Mouse (Mus musculus): ENCODE results near the gene Thrb. TPM values are rescaled to one million over a fixed set of nuclear protein-coding genes. Genes with fewer than 3 reads are reported as not detected.

Gene Thrb
- total and polyA plus RNA-seq, 3 experiments = not detected

DNA sequence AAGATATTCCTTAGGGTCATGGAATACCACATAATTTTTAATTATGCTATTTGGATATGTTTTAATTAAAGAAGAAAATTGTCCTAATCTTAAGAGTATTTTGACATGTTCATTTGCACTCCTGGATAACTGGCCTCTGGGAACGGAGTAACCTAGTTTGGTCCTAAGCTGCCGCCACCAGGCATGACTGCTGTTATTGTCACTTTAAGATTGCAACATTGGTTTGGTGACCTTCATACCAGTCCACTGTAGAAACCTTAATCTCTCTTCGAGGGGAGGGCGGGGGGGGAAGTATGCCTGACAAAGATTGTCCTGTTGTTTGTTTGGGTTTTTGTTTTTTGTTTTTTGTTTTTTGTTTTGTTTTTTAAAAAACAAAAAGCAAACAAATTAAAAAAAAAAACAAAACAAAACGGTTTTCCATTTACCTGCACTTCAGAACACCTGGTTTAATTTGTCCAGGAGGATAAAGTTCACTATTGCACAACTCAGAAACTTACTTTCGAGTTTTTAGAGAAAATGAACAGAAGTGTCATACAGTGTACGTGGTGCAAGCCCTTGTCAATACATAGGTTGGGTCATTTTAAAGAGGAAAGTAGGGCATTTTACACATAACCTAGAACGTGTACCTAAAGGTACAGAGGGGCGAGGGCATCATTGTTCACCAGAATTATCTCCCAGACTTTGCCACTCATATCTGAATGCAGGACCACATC, 38.0 kb downstream of the Thrb start:
- Histone ChIP-seq H3K4me3 (ENCODE audit: control insufficient read depth in 1 of 2, insufficient read depth in 1 of 2, low read depth in 2 of 2, low read length in 2 of 2) (no peak overlapping the region), H3K27ac (ENCODE audit: control insufficient read depth, low read depth, low read length) (no peak overlapping the region), H3K9ac (ENCODE audit: control insufficient read depth, low read depth, low read length, poor library complexity, severe bottlenecking) (no peak overlapping the region), H3K27me3 (ENCODE audit: control insufficient read depth in 1 of 2, insufficient read depth in 2 of 2, low read length in 2 of 2) (no peaks in the 10 kb centered on the region), H3K36me3 (ENCODE audit: control insufficient read depth in 1 of 2, insufficient read depth in 2 of 2, low read length in 2 of 2) (no peaks in the 10 kb centered on the region), H3K79me2 (ENCODE audit: control insufficient read depth, insufficient read depth, low read length, poor library complexity) (no peaks in the 10 kb centered on the region), H3K9me3 (replicated peaks; ENCODE audit: insufficient read depth, low read length) (no peaks in the 10 kb centered on the region), H3K4me1 (ENCODE audit: control insufficient read depth in 1 of 2, insufficient read depth in 2 of 2, low read length in 2 of 2) (no peaks in the 10 kb centered on the region)
- no peak for TF ChIP-seq POLR2AphosphoS2 (IDR thresholded peaks at IDR 0.05; ENCODE audit: low read length)
- TF ChIP-seq ZKSCAN1 (IDR thresholded peaks at IDR 0.05; ENCODE audit: low read depth, low read length) = no peak
- no peak for TF ChIP-seq POLR2AphosphoS5 (IDR thresholded peaks at IDR 0.05; ENCODE audit: borderline replicate concordance, low read depth, low read length)
- TF ChIP-seq TAL1 (IDR thresholded peaks at IDR 0.05; ENCODE audit: low read length) = no peak
- no peak for TF ChIP-seq RCOR1 (IDR thresholded peaks at IDR 0.05; ENCODE audit: low read depth, low read length)
- TF ChIP-seq JUND (IDR thresholded peaks at IDR 0.05; ENCODE audit: low read depth, low read length) = no peak
- TF ChIP-seq GABPA (IDR thresholded peaks at IDR 0.05; ENCODE audit: low read depth, low read length) = no peak
- TF ChIP-seq E2F4 (IDR thresholded peaks at IDR 0.05; ENCODE audit: borderline replicate concordance, low read depth, low read length) = no peak
- no peak for TF ChIP-seq POLR2A (IDR thresholded peaks at IDR 0.05; ENCODE audit: control insufficient read depth in 1 of 2, insufficient read depth in 1 of 2, low read depth in 1 of 2, low read length in 2 of 2, poor library complexity in 1 of 2)
- no peak for TF ChIP-seq CHD2 (IDR thresholded peaks at IDR 0.05; ENCODE audit: low read length)
- no peak for TF ChIP-seq ZNF384 (IDR thresholded peaks at IDR 0.05; ENCODE audit: low read depth, low read length)
- no peak for TF ChIP-seq TBP (IDR thresholded peaks at IDR 0.05; ENCODE audit: low read depth, low read length)
- TF ChIP-seq MAFK (IDR thresholded peaks at IDR 0.05; ENCODE audit: borderline replicate concordance, low read depth, low read length) = no peak
- TF ChIP-seq MXI1 (IDR thresholded peaks at IDR 0.05; ENCODE audit: low read depth, low read length) = no peak
- no peak for TF ChIP-seq TCF12 (IDR thresholded peaks at IDR 0.05; ENCODE audit: low read depth, low read length)
- no peak for TF ChIP-seq ELF1 (IDR thresholded peaks at IDR 0.05; ENCODE audit: low read depth, low read length)
- TF ChIP-seq NELFE (IDR thresholded peaks at IDR 0.05; ENCODE audit: low read depth, low read length) = no peak
- no peak for TF ChIP-seq BHLHE40 (IDR thresholded peaks at IDR 0.05; ENCODE audit: borderline replicate concordance, low read depth, low read length)
- no peak for TF ChIP-seq EP300 (IDR thresholded peaks at IDR 0.05; ENCODE audit: low read depth in 1 of 2, low read length in 2 of 2)
- TF ChIP-seq MAZ (IDR thresholded peaks at IDR 0.05; ENCODE audit: low read depth, low read length) = no peak
- no peak for DNase-seq (ENCODE audit: low read depth, low spot score)

DNA sequence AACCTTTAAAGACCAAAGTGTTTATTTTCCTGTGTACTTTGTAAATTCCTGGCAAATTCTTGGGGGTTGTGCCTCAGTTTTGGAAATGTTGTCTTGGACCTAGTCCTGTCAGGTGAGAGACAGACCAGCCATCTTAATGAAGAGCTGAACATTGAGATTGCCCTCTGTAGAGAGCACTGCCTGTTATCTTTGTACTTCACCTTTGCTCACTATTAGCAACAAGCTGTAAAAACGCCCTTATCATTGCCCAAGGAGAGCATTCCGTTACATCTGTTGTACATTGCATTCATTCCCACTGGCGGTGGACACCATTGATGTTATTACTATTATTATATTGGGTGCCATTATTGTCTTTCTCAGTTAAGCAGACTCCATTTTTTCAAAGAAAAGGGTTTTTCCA, 40.2 kb downstream of the Thrb start:
- H3K4me1 ChIP-seq (ENCODE audit: control insufficient read depth in 1 of 2, insufficient read depth in 2 of 2, low read length in 2 of 2) = no peaks in the 10 kb centered on the region
- no peaks in the 10 kb centered on the region for H3K27me3 ChIP-seq (ENCODE audit: control insufficient read depth in 1 of 2, insufficient read depth in 2 of 2, low read length in 2 of 2)
- no peak overlapping the region for H3K9ac ChIP-seq (ENCODE audit: control insufficient read depth, low read depth, low read length, poor library complexity, severe bottlenecking)
- peak; percentile 6 for DNase-seq (ENCODE audit: low read depth, low spot score)
- H3K27ac ChIP-seq (ENCODE audit: control insufficient read depth, low read depth, low read length) = no peak overlapping the region
- no peak for TF ChIP-seq E2F4 (IDR thresholded peaks at IDR 0.05; ENCODE audit: borderline replicate concordance, low read depth, low read length)
- no peak for TF ChIP-seq MXI1 (IDR thresholded peaks at IDR 0.05; ENCODE audit: low read depth, low read length)
- TF ChIP-seq CHD1 (IDR thresholded peaks at IDR 0.05; ENCODE audit: low read depth, low read length) = no peak
- no peak for TF ChIP-seq CTCF (IDR thresholded peaks at IDR 0.05 in 2 of 3, conservative IDR thresholded peaks at IDR 0.05 in 1 of 3; ENCODE audit: control insufficient read depth in 1 of 3, insufficient read depth in 1 of 3, low read depth in 2 of 3, low read length in 3 of 3, poor library complexity in 1 of 3, severe bottlenecking in 1 of 3)
- no peak for TF ChIP-seq RAD21 (IDR thresholded peaks at IDR 0.05; ENCODE audit: low read depth, low read length)
- peak in 1 of 2 experiments; percentile 59; a peak in 2 of 4 replicates for TF ChIP-seq EP300 (IDR thresholded peaks at IDR 0.05; ENCODE audit: low read depth in 1 of 2, low read length in 2 of 2)
- no peak for TF ChIP-seq ETS1 (IDR thresholded peaks at IDR 0.05; ENCODE audit: low read depth, low read length)
- peak; percentile 68; the same call in 1 of the 2 replicates for TF ChIP-seq TCF12 (IDR thresholded peaks at IDR 0.05; ENCODE audit: low read depth, low read length)
- no peak for TF ChIP-seq NRF1 (IDR thresholded peaks at IDR 0.05; ENCODE audit: insufficient read depth, low read depth, low read length, poor library complexity, severe bottlenecking)
- TF ChIP-seq ELF1 (IDR thresholded peaks at IDR 0.05; ENCODE audit: low read depth, low read length) = no peak
- no peak for TF ChIP-seq MAX (IDR thresholded peaks at IDR 0.05; ENCODE audit: low read length)
- no peak for TF ChIP-seq USF1 (IDR thresholded peaks at IDR 0.05; ENCODE audit: low read depth, low read length)
- no peaks in the 10 kb centered on the region for H3K79me2 ChIP-seq (ENCODE audit: control insufficient read depth, insufficient read depth, low read length, poor library complexity)
- no peaks in the 10 kb centered on the region for H3K9me3 ChIP-seq (replicated peaks; ENCODE audit: insufficient read depth, low read length)
- no peaks in the 10 kb centered on the region for H3K36me3 ChIP-seq (ENCODE audit: control insufficient read depth in 1 of 2, insufficient read depth in 2 of 2, low read length in 2 of 2)
- H3K4me3 ChIP-seq (ENCODE audit: control insufficient read depth in 1 of 2, insufficient read depth in 1 of 2, low read depth in 2 of 2, low read length in 2 of 2) = no peak overlapping the region
